Mouse (Mus musculus) adrenal gland (tissue): ENCODE measurements at regions not wholly inside any gene's neighbourhood (a gene's known extent, or its start where the extent isn't known, plus 50 kb on each side); places are given as distances from the start of the nearest gene placed in this dataset.

ENCODE experiments used
- intact Hi-C: fragments of 180-260 bp; cut with DNase I; formaldehyde crosslinking; loops from one replicate; pipeline ENCODE4 v1.15.1; 2025

GRCm38 (mm10) chr1:16007809-16008208, 85.3 kb downstream of the 4930444P10Rik start:
- intact Hi-C loops, result no loop called here

GRCm38 (mm10) chr1:16006888-16007287, 86.2 kb downstream of the 4930444P10Rik start:
- intact Hi-C loops, result no loop called here

- intact Hi-C loops, result loop anchor here (10.0 kb wide), 2 partner anchors 92 to 438 kb away; no protein-coding TSS in a partner anchor
These were observed 96.0 kb downstream of the 4930444P10Rik start for GRCm38 (mm10) chr1:15997135-15997534.

GRCm38 (mm10) chr1:15996341-15996740, 96.8 kb downstream of the 4930444P10Rik start:
- intact Hi-C loops, result loop anchor here (10.0 kb wide), 2 partner anchors 92 to 438 kb away; no protein-coding TSS in a partner anchor

- intact Hi-C loops, result loop anchor here (5.0 to 10.0 kb wide), 3 partner anchors 89 to 441 kb away; no protein-coding TSS in a partner anchor
These were observed 99.3 kb downstream of the 4930444P10Rik start for GRCm38 (mm10) chr1:15993561-15994410.

- intact Hi-C loops, result loop anchor here (5.0 to 10.0 kb wide), 3 partner anchors 86 to 444 kb away; no protein-coding TSS in a partner anchor
These were observed 102.1 kb downstream of the 4930444P10Rik start for GRCm38 (mm10) chr1:15990982-15991381.

GRCm38 (mm10) chr1:15985579-15985978, 107.5 kb downstream of the 4930444P10Rik start:
- intact Hi-C loops, result no loop called here

- intact Hi-C loops, result no loop called here
These were observed 113.8 kb downstream of the 4930444P10Rik start for GRCm38 (mm10) chr1:15979333-15979732.

- intact Hi-C loops, result no loop called here
These were observed 133.5 kb downstream of the 4930444P10Rik start for GRCm38 (mm10) chr1:15959578-15959977.

GRCm38 (mm10) chr1:15958661-15959060, 134.5 kb downstream of the 4930444P10Rik start:
- intact Hi-C loops, result no loop called here

GRCm38 (mm10) chr1:15943662-15944061, 149.5 kb downstream of the 4930444P10Rik start:
- intact Hi-C loops, result no loop called here

- intact Hi-C loops, result no loop called here
These were observed 150.1 kb downstream of the 4930444P10Rik start for GRCm38 (mm10) chr1:15943041-15943440.
